13 mouse cellular contexts compared by ENCODE assay signal in the genomic region with DNA sequence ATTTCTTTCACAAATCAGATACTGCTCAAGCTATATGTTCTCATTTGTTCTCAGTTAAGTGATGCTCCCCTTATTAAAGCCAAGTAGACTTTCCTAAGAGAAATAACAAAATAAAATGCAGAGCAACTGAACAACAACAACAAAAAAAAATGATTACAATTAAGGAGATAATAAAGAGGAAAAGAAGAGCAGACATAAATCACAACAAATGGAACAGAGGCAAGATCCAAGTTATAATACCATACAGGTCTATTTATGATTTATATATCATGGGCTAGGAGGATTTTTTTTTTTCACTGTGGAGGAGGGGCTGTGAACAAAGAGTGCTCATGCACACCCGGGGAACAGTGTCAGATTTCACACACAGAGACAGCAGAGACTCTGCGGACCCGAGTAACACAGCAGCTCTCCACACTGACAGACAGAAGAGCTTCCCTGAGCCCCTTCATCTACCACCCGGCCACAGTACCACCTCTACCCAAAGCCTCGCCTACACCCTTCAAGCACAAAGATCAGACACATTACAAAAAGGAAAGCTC.
DNase-seq lines count a peak whose midpoint lies in the region; ATAC-seq and TF ChIP-seq lines count a peak whose summit lies in the region.
"Had no signal": no experiment of that assay in that cellular context is flagged by ENCODE, and none has a peak within 500 bp of the region (broad histone marks: within the 10 kb centered on the region; RNA-seq: fewer than 3 reads in every experiment).

No protein-coding gene starts in this region.

- no peak overlapping the region for H3K4me3 ChIP-seq in forebrain, embryonic 13.5 days
- H3K4me3 ChIP-seq in midbrain, embryonic 13.5 days (replicated peaks), result no peak overlapping the region
- H3K4me3 ChIP-seq in lung, postnatal 0 days (ENCODE audit: low read depth, low read length), result no peak overlapping the region
- H3K4me3 ChIP-seq: lung, embryonic 15.5 days had no signal

- H3K27me3 ChIP-seq in forebrain, embryonic 13.5 days, result no peaks in the 10 kb centered on the region
- H3K27me3 ChIP-seq in midbrain, embryonic 13.5 days, result no peaks in the 10 kb centered on the region
- H3K27me3 ChIP-seq in lung, postnatal 0 days (replicated peaks; ENCODE audit: insufficient read depth, low read length), result no peaks in the 10 kb centered on the region
- H3K27me3 ChIP-seq: lung, embryonic 15.5 days had no signal

- H3K9ac ChIP-seq in forebrain, embryonic 13.5 days, result no peak overlapping the region
- H3K9ac ChIP-seq in midbrain, embryonic 13.5 days (replicated peaks), result peak overlapping the region; percentile 46; the same call in 1 of the 2 replicates
- H3K9ac ChIP-seq in lung, postnatal 0 days (replicated peaks; ENCODE audit: low read depth), result no peak overlapping the region
- H3K9ac ChIP-seq: lung, embryonic 15.5 days had no signal

- peaks cover 28% of the 10 kb centered on the region for H3K4me1 ChIP-seq in forebrain, embryonic 13.5 days
- H3K4me1 ChIP-seq in midbrain, embryonic 13.5 days (replicated peaks), result peaks cover 40% of the 10 kb centered on the region
- 0 out of 2 replicates have a peak, but pooled peaks cover 3% of the 10 kb centered on the region for H3K4me1 ChIP-seq in lung, postnatal 0 days (ENCODE audit: insufficient read depth, low read depth, low read length)

- no peak for TF ChIP-seq CTCF in lung, postnatal 0 days (IDR thresholded peaks at IDR 0.05)

- H3K4me2 ChIP-seq in forebrain, embryonic 13.5 days, result peak overlapping the region; percentile 18; the same call in 1 of the 2 replicates
- peak overlapping the region; percentile 12 for H3K4me2 ChIP-seq in midbrain, embryonic 13.5 days (replicated peaks)
- no peak overlapping the region for H3K4me2 ChIP-seq in lung, postnatal 0 days (replicated peaks; ENCODE audit: low read depth, low read length)
- H3K4me2 ChIP-seq: lung, embryonic 15.5 days had no signal

- ATAC-seq in forebrain, embryonic 13.5 days, result 0 out of 2 replicates have a peak, but pooled peaks have one; percentile 17
- no peak; the same call in 1 of the 2 replicates for ATAC-seq in midbrain, embryonic 13.5 days
- ATAC-seq in lung, postnatal 0 days, result no peak

- WGBS in forebrain, embryonic 13.5 days, result 4% methylated on average over 5 of the region's 5 CpGs
- 9% methylated on average over 5 of the region's 5 CpGs for WGBS in midbrain, embryonic 13.5 days
- WGBS in lung, postnatal 0 days, result 29% methylated on average over 5 of the region's 5 CpGs

- peak; percentile 63 for DNase-seq in ES-CJ7 (ENCODE audit: low read depth, low spot score)
- DNase-seq in Muller cell, postnatal 12 days (ENCODE audit: inconsistent ontology term), result peak; percentile 33
- no peak for DNase-seq in frontal cortex, postnatal 10 days (ENCODE audit: low spot score in 2 of 2)
- no peak for DNase-seq in lung, postnatal 0 days (ENCODE audit: low spot score)
- no peak for DNase-seq in kidney, postnatal 36 days
- DNase-seq: adrenal gland, adult 8-10 months; cerebellum, adult 11-12 months; gastrocnemius, postnatal 25 days; heart, postnatal 4 days; right cerebral cortex, postnatal 14 days had no signal

- H3K36me3 ChIP-seq in forebrain, embryonic 13.5 days (ENCODE audit: poor library complexity, severe bottlenecking), result no peaks in the 10 kb centered on the region
- no peaks in the 10 kb centered on the region for H3K36me3 ChIP-seq in midbrain, embryonic 13.5 days
- no peaks in the 10 kb centered on the region for H3K36me3 ChIP-seq in lung, postnatal 0 days (ENCODE audit: insufficient read depth, low read length)
- H3K36me3 ChIP-seq: lung, embryonic 15.5 days had no signal

- peak overlapping the region; percentile 83 for H3K27ac ChIP-seq in forebrain, embryonic 13.5 days
- peak overlapping the region; percentile 96 for H3K27ac ChIP-seq in midbrain, embryonic 13.5 days
- H3K27ac ChIP-seq in lung, postnatal 0 days (ENCODE audit: low read length), result no peak overlapping the region
- H3K27ac ChIP-seq: lung, embryonic 15.5 days had no signal

- no peaks in the 10 kb centered on the region for H3K9me3 ChIP-seq in forebrain, embryonic 13.5 days (replicated peaks)
- no peaks in the 10 kb centered on the region for H3K9me3 ChIP-seq in midbrain, embryonic 13.5 days
- H3K9me3 ChIP-seq in lung, postnatal 0 days (ENCODE audit: low read length), result no peaks in the 10 kb centered on the region
- H3K9me3 ChIP-seq: lung, embryonic 15.5 days had no signal

- TF ChIP-seq EP300 in lung, postnatal 0 days (IDR thresholded peaks at IDR 0.05), result no peak

Comparison
In these comparisons a context has a peak if more than half of its experiments do, and no peak if none do; other contexts are left out.
1. DNase-seq: peak in ES-CJ7 (single experiment) and Muller cell, postnatal 12 days (single experiment); none in frontal cortex, postnatal 10 days (0 of 2), lung, postnatal 0 days (single experiment) and kidney, postnatal 36 days (0 of 2).